Mouse (Mus musculus) liver, embryonic 13.5 days (tissue): Measurements from ENCODE around the gene Gm11437. TPM values are rescaled to one million over a fixed set of nuclear protein-coding genes. Genes with fewer than 3 reads are reported as not detected.
A peak's percentile ranks its signal among the peaks of the same experiment; 100 is the strongest.

Source experiments
- ATAC-seq: fragments of 200-750 bp; cut with Nextera tagmentation; 2 replicates; pipeline ENCODE4 v1.8.0; 2017; ENCODE audit warnings: low read depth, mild to moderate bottlenecking, moderate number of reproducible peaks, moderate library complexity
- DNase-seq: peaks from one replicate; pipeline ENCODE4 v3.0.0; 2022
- H3K27ac ChIP-seq: fragments of 300-500 bp; sonication (generic); 2 replicates; pipeline ENCODE4 v1.5.1; 2015; ENCODE audit warnings: moderate library complexity, mild to moderate bottlenecking, inconsistent platforms
- H3K27me3 ChIP-seq: fragments of 300-500 bp; sonication (generic); 2 replicates; pipeline ENCODE4 v1.6.1; 2015; ENCODE audit warnings: mild to moderate bottlenecking, inconsistent platforms
- H3K36me3 ChIP-seq: fragments of 300-500 bp; sonication (generic); 2 replicates; pipeline ENCODE4 v1.6.1; 2015; ENCODE audit warnings: mild to moderate bottlenecking, inconsistent platforms
- H3K4me1 ChIP-seq: fragments of 300-500 bp; sonication (generic); replicated peaks from 2 replicates; pipeline ENCODE4 v1.6.1; 2015; ENCODE audit warnings: inconsistent platforms
- H3K4me2 ChIP-seq: fragments of 300-500 bp; sonication (generic); 2 replicates; pipeline ENCODE4 v1.6.1; 2015; ENCODE audit warnings: inconsistent platforms, mild to moderate bottlenecking, moderate library complexity
- H3K4me3 ChIP-seq: fragments of 300-500 bp; sonication (generic); replicated peaks from 2 replicates; pipeline ENCODE4 v1.5.1; 2015; ENCODE audit warnings: mild to moderate bottlenecking, inconsistent platforms
- H3K9ac ChIP-seq: fragments of 300-500 bp; sonication (generic); 2 replicates; pipeline ENCODE4 v1.6.1; 2015; ENCODE audit warnings: mild to moderate bottlenecking, inconsistent platforms
- H3K9me3 ChIP-seq: fragments of 300-500 bp; sonication (generic); replicated peaks from 2 replicates; pipeline ENCODE4 v1.6.1; 2016; ENCODE audit warnings: inconsistent platforms
- WGBS: fragments of 180-500 bp; shearing (Covaris S2); methylation state at CpG from one replicate; pipeline ENCODE4 v1.1.7; 2015; ENCODE audit not compliant: insufficient replicate concordance; 5-methylcytosine and 5-hydroxymethylcytosine counted together
- polyA plus RNA-seq: library from polyadenylated mRNA; unstranded; fragments of >200 nt; fragmentation: Nextera tagmentation; extraction: Ambion mirVana; gene quantifications from 2 replicates; pipeline ENCODE4 v1.2.1, GENCODE M21; 2015

The Gm11437 gene
- polyA plus RNA-seq, 1 experiment from 2014 or later, result not detected

DNA sequence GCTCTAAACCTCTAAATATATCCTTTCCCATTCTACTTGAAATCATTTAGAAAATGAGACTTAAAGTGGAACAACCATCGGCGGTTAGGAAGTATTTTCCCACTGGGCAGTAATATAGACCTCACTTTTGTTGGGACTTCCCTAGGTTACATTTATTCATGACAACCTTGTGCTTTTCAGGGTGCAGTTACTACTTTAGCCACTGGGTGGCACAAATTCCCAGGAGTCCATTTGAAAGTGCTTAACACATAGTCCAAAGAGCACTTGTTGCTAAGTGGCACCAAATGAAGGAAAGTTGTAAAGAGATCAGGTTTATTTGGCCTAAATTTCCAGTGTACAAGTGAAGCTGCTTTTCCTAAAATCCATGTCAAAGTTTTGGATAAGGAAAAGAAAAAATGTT is 25.5 kb downstream of the Gm11437 start:
- Histone ChIP-seq H3K9ac (no peak overlapping the region), H3K36me3 (no peaks in the 10 kb centered on the region), H3K27ac (no peak overlapping the region), H3K9me3 (no peaks in the 10 kb centered on the region), H3K27me3 (peaks cover 5% of the 10 kb centered on the region; the same call in 1 of the 2 replicates), H3K4me2 (no peak overlapping the region), H3K4me3 (no peak overlapping the region), H3K4me1 (peaks cover 2% of the 10 kb centered on the region; the same call in 1 of the 2 replicates)
- 16% methylated on average over 2 of the region's 2 CpGs for WGBS
- DNase-seq (peak; percentile 38), ATAC-seq (no peak)

- Histone ChIP-seq H3K27ac (no peak overlapping the region), H3K9ac (no peak overlapping the region), H3K4me1 (no peaks in the 10 kb centered on the region), H3K4me3 (no peak overlapping the region), H3K36me3 (no peaks in the 10 kb centered on the region), H3K27me3 (peaks cover 5% of the 10 kb centered on the region; the same call in 1 of the 2 replicates), H3K9me3 (no peaks in the 10 kb centered on the region), H3K4me2 (no peak overlapping the region)
- 54% methylated on average over 3 of the region's 3 CpGs for WGBS
- no peak for ATAC-seq
- DNase-seq, result no peak
Observed at GRCm38 (mm10) chr11:84136453-84136852, 30.8 kb downstream of the Gm11437 start.

DNA sequence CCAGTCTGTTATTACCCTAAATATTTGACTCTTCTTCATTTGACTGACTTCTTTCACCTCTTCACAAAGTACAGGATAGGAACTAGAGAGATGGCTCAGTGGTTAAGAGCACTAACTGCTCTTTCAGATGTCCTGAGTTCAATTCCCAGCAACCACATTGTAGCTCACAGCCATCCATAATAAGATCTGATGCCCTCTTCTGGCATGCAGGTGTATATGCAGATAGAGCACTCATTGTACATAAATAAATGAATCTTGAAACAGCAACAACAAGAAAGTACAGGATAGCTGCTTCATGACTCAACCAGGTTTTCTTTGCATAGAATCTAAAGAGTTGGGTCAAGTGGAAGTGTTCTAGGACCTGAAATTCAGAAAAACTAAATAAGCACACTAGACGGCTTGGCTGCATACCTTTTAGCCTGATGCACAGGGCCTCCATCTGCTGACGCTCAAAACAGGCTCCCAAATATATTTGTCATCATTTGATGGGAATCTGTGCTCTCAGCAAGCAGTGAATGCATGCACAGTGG is 32.9 kb downstream of the Gm11437 start:
- WGBS, result 80% methylated on average over 2 of the region's 2 CpGs
- Histone ChIP-seq H3K4me3 (no peak overlapping the region), H3K9ac (no peak overlapping the region), H3K27ac (no peak overlapping the region), H3K4me1 (peaks cover 5% of the 10 kb centered on the region), H3K4me2 (no peak overlapping the region), H3K27me3 (peaks cover 9% of the 10 kb centered on the region), H3K9me3 (no peaks in the 10 kb centered on the region), H3K36me3 (no peaks in the 10 kb centered on the region)
- no peak for DNase-seq
- no peak for ATAC-seq

- DNase-seq (no peak), ATAC-seq (peak; percentile 21; the same call in 1 of the 2 replicates)
- peak overlapping the region; percentile 82 for H3K4me3 ChIP-seq
- H3K36me3 ChIP-seq, result peaks cover 18% of the 10 kb centered on the region
- peak overlapping the region; percentile 87 for H3K4me2 ChIP-seq
- peaks cover 15% of the 10 kb centered on the region for H3K4me1 ChIP-seq
- peaks cover 9% of the 10 kb centered on the region for H3K27me3 ChIP-seq
- no peak overlapping the region for H3K27ac ChIP-seq
- H3K9me3 ChIP-seq, result no peaks in the 10 kb centered on the region
- 7% methylated on average over 11 of the region's 11 CpGs for WGBS
- H3K9ac ChIP-seq, result peak overlapping the region; percentile 88; the same call in 1 of the 2 replicates
Observed at GRCm38 (mm10) chr11:84129799-84130185, 37.5 kb downstream of the Gm11437 start.

DNA sequence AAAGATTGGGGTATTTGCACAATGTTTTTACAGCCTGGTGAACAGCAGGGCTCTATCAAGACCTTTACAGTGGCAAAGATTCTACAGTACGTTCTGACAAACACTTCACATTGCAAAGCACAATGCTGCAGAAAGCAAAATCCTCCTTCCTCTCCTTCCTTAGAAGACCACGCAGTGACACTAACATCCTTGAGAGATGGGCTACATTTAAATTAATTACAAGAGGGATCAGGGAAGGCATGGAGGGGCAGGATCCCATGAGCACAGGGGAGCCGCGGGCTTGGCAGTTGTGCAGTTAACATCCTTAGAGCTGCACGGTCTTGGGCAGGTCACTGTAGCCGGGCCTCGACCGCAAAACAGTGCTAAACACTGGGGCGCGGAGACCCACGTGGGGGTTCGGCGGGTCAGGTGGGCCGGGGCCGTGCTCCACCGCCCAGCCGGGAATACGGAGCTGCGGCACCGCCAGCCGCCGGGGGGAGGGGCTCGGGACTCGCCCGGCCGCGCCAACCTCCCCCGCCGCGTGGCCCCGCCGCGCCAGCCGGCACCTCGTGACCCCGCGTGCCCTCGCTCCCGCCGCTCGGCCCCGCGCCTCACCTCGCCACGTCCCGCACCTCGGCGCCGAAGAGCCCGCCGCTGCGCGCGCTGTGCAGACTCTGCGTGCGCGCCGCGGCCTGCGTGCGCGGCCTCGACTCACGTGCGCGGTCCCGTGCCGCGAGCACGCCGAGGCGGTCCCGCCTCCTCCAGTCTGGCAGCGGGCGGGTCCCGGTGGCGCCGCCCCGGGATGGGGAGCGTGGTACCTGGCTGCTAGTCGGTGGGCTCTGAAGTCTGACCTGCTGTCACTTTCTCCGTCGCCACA is 38.1 kb downstream of the Gm11437 start, which contains the start of the genes Tada2a and Acaca:
Gene Tada2a, minus strand, starts transcription at position 658 of the 856 bp plus-strand sequence.
Gene Acaca, plus strand, starts transcription at position 730 of the 856 bp plus-strand sequence.
- Histone ChIP-seq H3K4me1 (peaks cover 15% of the 10 kb centered on the region), H3K4me3 (peak within 1 kb of the TSS; percentile 82), H3K9me3 (no peaks in the 10 kb centered on the region), H3K4me2 (peak within 1 kb of the TSS; percentile 87), H3K27ac (peak within 1 kb of the TSS; percentile 31; the same call in 1 of the 2 replicates), H3K36me3 (peaks cover 24% of the 10 kb centered on the region), H3K9ac (peak within 1 kb of the TSS; percentile 88), H3K27me3 (peaks cover 9% of the 10 kb centered on the region)
- under 1% methylated on average over 79 of the region's 83 CpGs for WGBS
- ATAC-seq, result peak; percentile 92
- DNase-seq, result peak; percentile 76

- H3K4me3 ChIP-seq, result no peak overlapping the region
- H3K27ac ChIP-seq, result no peak overlapping the region
- H3K9ac ChIP-seq, result no peak overlapping the region
- H3K36me3 ChIP-seq, result peaks cover 28% of the 10 kb centered on the region
- no peak for ATAC-seq
- 53% methylated on average over 4 of the region's 4 CpGs for WGBS
- H3K4me1 ChIP-seq, result peaks cover 15% of the 10 kb centered on the region
- DNase-seq, result no peak
- peak overlapping the region; percentile 87 for H3K4me2 ChIP-seq
- no peaks in the 10 kb centered on the region for H3K9me3 ChIP-seq
- peaks cover 9% of the 10 kb centered on the region for H3K27me3 ChIP-seq
Observed at GRCm38 (mm10) chr11:84127977-84128376, 39.3 kb downstream of the Gm11437 start.

DNA sequence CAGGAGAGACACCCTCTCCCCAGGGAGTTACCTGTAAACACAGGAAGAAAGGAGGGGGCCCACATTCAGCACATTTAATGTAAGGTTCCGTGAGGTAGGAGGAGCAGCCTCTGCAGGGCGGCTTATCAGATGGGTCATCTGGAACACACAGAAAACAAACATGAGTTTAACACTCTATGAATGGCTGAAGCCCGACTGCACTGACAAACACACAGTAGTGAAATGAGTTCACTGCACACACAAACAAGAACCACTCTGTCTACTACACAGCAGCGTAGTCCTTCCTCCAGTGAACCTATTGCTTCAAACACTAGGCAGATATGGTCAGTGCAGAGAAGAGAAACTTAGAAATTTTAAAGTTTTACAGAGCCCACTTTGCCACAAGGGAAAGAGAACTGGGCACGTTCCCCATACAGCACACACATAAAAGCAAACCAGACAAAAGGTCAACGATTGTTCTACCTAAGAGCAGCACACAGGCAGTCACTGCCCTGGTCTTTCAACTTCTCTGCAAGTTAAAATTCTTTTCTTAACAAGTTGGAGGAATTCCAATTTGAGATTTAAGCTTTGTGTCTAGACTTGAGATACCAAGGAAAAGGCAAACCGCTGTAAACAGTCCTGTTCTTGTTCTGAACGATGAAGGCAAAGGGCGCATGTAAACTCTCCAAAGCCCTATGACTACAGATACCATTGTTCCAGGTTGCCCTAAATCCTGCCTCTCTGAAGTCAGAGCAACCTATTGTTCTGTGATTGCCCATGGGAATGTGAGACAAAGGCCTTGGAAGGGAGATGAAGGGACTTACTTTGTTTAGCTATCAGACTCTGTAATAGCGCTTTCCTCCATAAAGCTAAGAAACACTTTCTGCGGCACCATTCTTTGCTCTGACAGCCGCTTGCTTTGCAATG is 46.0 kb downstream of the Gm11437 start:
- Histone ChIP-seq H3K36me3 (peaks cover 68% of the 10 kb centered on the region), H3K9ac (no peak overlapping the region), H3K4me3 (no peak overlapping the region), H3K27ac (no peak overlapping the region), H3K9me3 (no peaks in the 10 kb centered on the region), H3K4me1 (peaks cover 10% of the 10 kb centered on the region), H3K4me2 (no peak overlapping the region), H3K27me3 (no peaks in the 10 kb centered on the region)
- DNase-seq (no peak), ATAC-seq (no peak)
- 70% methylated on average over 12 of the region's 12 CpGs for WGBS

GRCm38 (mm10) chr11:84117431-84117830 is 49.8 kb downstream of the Gm11437 start:
- H3K36me3 ChIP-seq, result peaks cover 62% of the 10 kb centered on the region
- H3K9ac ChIP-seq, result no peak overlapping the region
- peaks cover 10% of the 10 kb centered on the region for H3K4me1 ChIP-seq
- H3K9me3 ChIP-seq, result no peaks in the 10 kb centered on the region
- 80% methylated on average over 4 of the region's 4 CpGs for WGBS
- no peak for ATAC-seq
- no peak overlapping the region for H3K27ac ChIP-seq
- DNase-seq, result no peak
- no peak overlapping the region for H3K4me2 ChIP-seq
- H3K4me3 ChIP-seq, result no peak overlapping the region
- H3K27me3 ChIP-seq, result no peaks in the 10 kb centered on the region

GRCm38 (mm10) chr11:84116221-84116620 is 51.1 kb downstream of the Gm11437 start:
- Histone ChIP-seq H3K27ac (no peak overlapping the region), H3K9ac (no peak overlapping the region), H3K27me3 (no peaks in the 10 kb centered on the region), H3K4me3 (no peak overlapping the region), H3K36me3 (peaks cover 61% of the 10 kb centered on the region), H3K4me2 (no peak overlapping the region), H3K9me3 (no peaks in the 10 kb centered on the region), H3K4me1 (peaks cover 6% of the 10 kb centered on the region)
- no peak for ATAC-seq
- 51% methylated on average over 2 of the region's 2 CpGs for WGBS
- DNase-seq, result no peak

DNA sequence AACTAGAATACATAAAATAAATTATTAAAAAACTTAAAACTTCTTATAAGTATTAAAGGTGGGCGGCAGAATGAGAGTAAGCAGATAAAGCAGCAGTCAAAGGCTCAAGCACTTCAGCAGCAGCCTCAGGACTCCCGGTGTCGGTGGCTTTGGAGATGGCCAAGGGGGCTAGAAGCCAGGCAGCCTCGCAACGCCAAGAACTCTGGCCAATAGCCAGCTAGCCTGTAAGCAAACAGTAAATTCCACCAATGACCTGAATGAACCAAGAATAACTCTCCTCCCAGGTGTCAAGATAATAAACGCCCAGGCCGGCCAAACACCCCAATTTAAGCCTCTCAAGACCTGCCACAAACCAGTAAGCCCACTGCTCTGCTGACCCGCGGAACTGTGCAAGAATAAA is 51.6 kb downstream of the Gm11437 start:
- Histone ChIP-seq H3K36me3 (peaks cover 56% of the 10 kb centered on the region), H3K4me3 (no peak overlapping the region), H3K9ac (no peak overlapping the region), H3K4me1 (no peaks in the 10 kb centered on the region; the same call in 1 of the 2 replicates), H3K27me3 (no peaks in the 10 kb centered on the region), H3K27ac (no peak overlapping the region), H3K4me2 (no peak overlapping the region), H3K9me3 (no peaks in the 10 kb centered on the region)
- DNase-seq (no peak), ATAC-seq (no peak)
- WGBS, result 83% methylated on average over 9 of the region's 9 CpGs

DNA sequence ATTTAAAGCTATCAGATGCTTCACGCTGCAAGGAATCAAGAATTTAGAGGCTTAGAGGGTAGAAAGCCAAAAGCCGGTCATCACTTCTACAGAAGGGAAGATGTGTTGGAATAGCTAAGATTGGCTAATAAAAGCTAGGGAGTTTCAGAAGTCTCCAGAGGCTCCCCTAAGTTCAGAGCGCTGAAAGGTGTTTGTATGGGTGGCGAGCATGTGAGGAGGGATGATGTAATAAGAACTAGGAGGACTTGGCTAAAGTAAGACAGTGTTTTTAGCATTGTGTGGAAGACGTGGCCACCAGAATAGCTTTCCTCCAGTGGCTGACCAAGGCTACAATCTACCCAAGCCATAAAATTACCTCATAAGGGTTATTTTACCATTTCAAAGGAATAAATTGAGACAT is 53.7 kb downstream of the Gm11437 start:
- ATAC-seq, result no peak
- no peaks in the 10 kb centered on the region for H3K9me3 ChIP-seq
- H3K4me3 ChIP-seq, result no peak overlapping the region
- no peak overlapping the region for H3K27ac ChIP-seq
- peaks cover 51% of the 10 kb centered on the region for H3K36me3 ChIP-seq
- H3K4me2 ChIP-seq, result no peak overlapping the region
- DNase-seq, result no peak
- no peaks in the 10 kb centered on the region; the same call in 1 of the 2 replicates for H3K4me1 ChIP-seq
- WGBS, result 83% methylated on average over 5 of the region's 5 CpGs
- H3K27me3 ChIP-seq, result no peaks in the 10 kb centered on the region
- H3K9ac ChIP-seq, result no peak overlapping the region
